Mouse (Mus musculus): Measurements from ENCODE around the gene Slc23a3.

Gene Slc23a3

DNA sequence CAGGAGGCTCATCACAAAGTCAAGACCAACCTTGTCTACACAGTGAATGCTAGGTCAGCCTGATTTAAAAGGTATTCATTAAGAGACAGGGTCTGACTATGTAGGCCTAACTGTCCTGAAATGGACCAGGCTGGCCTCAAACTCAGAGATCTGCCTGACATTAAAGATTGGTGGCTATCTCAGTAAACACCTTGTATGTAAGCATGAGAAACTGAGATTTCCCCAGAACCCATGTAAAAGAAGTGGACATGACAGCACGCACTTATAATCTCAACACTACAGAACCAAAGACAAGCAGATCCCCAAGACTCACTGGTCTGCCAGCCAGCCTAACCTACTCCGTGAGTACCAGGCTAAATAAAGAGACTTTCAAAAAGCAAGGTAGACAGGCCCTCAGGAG is 4.8 kb upstream of the Slc23a3 start:
- no peak for DNase-seq (ENCODE audit: low spot score)

GRCm38 (mm10) chr1:75136730-75137129 is 3.0 kb upstream of the Slc23a3 start:
- no peak for DNase-seq (ENCODE audit: low spot score)

DNA sequence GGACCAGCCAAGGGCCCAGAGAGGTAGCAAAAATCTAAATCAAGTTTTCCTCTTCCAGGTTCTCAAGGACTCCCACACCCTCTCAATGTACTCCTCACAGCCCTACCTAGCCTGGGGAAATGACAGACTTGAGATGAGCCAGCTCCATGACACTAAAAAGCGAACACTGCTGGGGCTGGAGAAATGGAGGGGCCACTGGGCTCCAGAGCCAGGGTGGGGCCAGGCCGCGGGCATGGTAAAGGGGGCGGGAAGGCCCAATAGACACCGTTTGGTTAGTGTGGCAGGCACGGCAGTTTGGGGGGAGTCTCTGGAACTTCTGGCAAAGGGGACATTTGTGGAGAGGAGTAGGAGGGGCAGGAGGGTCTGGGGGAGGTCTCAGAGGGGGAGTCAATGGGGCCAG is 2.6 kb upstream of the Slc23a3 start:
- no peak for DNase-seq (ENCODE audit: low spot score)

DNA sequence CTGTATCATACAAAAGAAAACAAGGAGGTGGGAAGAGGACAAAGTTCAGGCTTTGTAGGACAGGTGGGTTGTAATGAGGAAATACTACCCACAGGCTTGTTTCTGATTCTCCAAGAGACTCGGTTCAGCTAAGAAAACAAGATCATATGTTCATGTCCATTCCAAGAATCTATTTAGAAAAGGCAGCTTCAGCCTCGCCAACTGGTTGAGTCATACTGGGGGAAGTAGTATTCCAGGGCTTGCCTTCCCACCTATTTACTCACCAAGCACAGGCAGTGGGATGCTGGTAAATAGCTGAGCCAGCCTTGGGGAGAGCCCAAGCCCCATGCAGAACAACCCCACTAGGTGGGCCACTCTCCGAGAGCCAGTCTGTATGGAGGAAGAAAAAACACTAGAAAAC is 5.0 kb downstream of the Slc23a3 start:
- no peak for DNase-seq (ENCODE audit: low spot score)

DNA sequence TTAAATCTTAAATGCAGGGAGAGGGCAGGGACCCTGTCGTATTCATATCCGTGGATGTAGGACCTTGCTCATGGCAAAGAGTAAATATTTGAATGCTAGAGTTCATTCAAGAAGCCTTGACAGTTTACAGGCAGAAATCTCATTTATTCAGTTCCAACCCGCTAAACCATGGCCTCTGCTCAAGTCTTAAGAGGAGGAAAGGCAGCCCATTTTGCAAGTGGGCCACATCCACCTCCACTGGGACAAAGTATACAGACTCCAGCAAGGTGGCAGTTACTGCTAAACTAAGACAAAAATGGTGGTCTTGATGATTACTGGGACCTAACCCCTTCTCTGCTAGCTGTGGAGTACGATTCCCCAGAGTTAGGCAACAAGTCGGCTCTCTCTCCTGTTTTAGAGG is 8.3 kb downstream of the Slc23a3 start:
- no peak for DNase-seq (ENCODE audit: low spot score)

- peak; percentile 90 for DNase-seq (ENCODE audit: low spot score)
Observed at GRCm38 (mm10) chr1:75124346-75125321, 9.1 kb downstream of the Slc23a3 start, which contains the start of gene Nhej1. Gene Nhej1 (minus strand): TSS chr1:75125200.

GRCm38 (mm10) chr1:75122211-75122610 is 11.5 kb downstream of the Slc23a3 start:
- DNase-seq (ENCODE audit: low spot score) = no peak
